Mouse (Mus musculus): ENCODE measurements at regions not wholly inside any gene's neighbourhood (a gene's known extent, or its start where the extent isn't known, plus 50 kb on each side); places are given as distances from the start of the nearest gene placed in this dataset.

GRCm38 (mm10) chr6:78599751-78600150 is 131.1 kb upstream of the Reg3g start:
- no peak for DNase-seq (ENCODE audit: inconsistent ontology term)

GRCm38 (mm10) chr6:78570000-78570597 is 101.4 kb upstream of the Reg3g start:
- no peak for DNase-seq (ENCODE audit: inconsistent ontology term)

- DNase-seq (ENCODE audit: inconsistent ontology term), result no peak
Measured at GRCm38 (mm10) chr6:78553008-78553698, 84.5 kb upstream of the Reg3g start.

- DNase-seq (ENCODE audit: inconsistent ontology term), result no peak
Measured at GRCm38 (mm10) chr6:78552353-78552698, 83.7 kb upstream of the Reg3g start.

- no peak for DNase-seq (ENCODE audit: inconsistent ontology term)
Measured at GRCm38 (mm10) chr6:78551666-78552352, 83.1 kb upstream of the Reg3g start.

- no peak for DNase-seq (ENCODE audit: inconsistent ontology term)
Measured at GRCm38 (mm10) chr6:78548476-78548875, 79.8 kb upstream of the Reg3g start.

- DNase-seq (ENCODE audit: inconsistent ontology term), result no peak
Measured at GRCm38 (mm10) chr6:78547721-78548120, 79.0 kb upstream of the Reg3g start.

GRCm38 (mm10) chr6:78544238-78544637 is 75.6 kb upstream of the Reg3g start:
- peak; percentile 18 for DNase-seq (ENCODE audit: inconsistent ontology term)

GRCm38 (mm10) chr6:78537476-78537875 is 68.8 kb upstream of the Reg3g start:
- no peak for DNase-seq (ENCODE audit: inconsistent ontology term)

GRCm38 (mm10) chr6:78526986-78527762 is 58.5 kb upstream of the Reg3g start:
- DNase-seq (ENCODE audit: inconsistent ontology term), result no peak

Measured in Muller cell, postnatal 12 days (primary cell).